Mouse (Mus musculus): ENCODE data around the gene Rpa3. TPM values are rescaled to one million over a fixed set of nuclear protein-coding genes. Genes with fewer than 3 reads are reported as not detected.

The Rpa3 gene
- total and polyA plus RNA-seq, 3 experiments: 74.0 to 264 (median 107) TPM

- no peak for TF ChIP-seq ZC3H11A (IDR thresholded peaks at IDR 0.05; ENCODE audit: low read depth, low read length)
- no peak for TF ChIP-seq MYC (IDR thresholded peaks at IDR 0.05; ENCODE audit: low read depth, low read length)
- TF ChIP-seq SIN3A (IDR thresholded peaks at IDR 0.05; ENCODE audit: low read length): peak; percentile 78; the same call in 1 of the 2 replicates
- no peak for TF ChIP-seq CHD2 (IDR thresholded peaks at IDR 0.05; ENCODE audit: low read length)
- TF ChIP-seq USF1 (IDR thresholded peaks at IDR 0.05; ENCODE audit: low read depth, low read length): no peak
- TF ChIP-seq IRF4 (IDR thresholded peaks at IDR 0.05; ENCODE audit: low read depth, low read length): peak; percentile 45; the same call in 1 of the 2 replicates
- peak; percentile 42 for TF ChIP-seq HCFC1 (IDR thresholded peaks at IDR 0.05; ENCODE audit: low read depth, low read length)
- TF ChIP-seq SMC3 (IDR thresholded peaks at IDR 0.05; ENCODE audit: low read depth, low read length): no peak
- TF ChIP-seq NELFE (IDR thresholded peaks at IDR 0.05; ENCODE audit: low read depth, low read length): peak; percentile 90
- peak; percentile 41; the same call in 1 of the 2 replicates for TF ChIP-seq ELF1 (IDR thresholded peaks at IDR 0.05; ENCODE audit: low read depth, low read length)
These were observed 49.7 kb downstream of the Rpa3 start, which contains the start of gene Mios (continued) for GRCm38 (mm10) chr6:8209047-8209865.

Other genes with a start within 250 kb of the Rpa3 start
- gene Col28a1, start 66.6 kb downstream of the Rpa3 start, total RNA-seq (2012; rRNA removed): not detected in 2 replicates
- not detected in 2 replicates for gene Col28a1, start 66.6 kb downstream of the Rpa3 start, total RNA-seq (2014; rRNA removed)
- not detected in 2 replicates for gene Col28a1, start 66.6 kb downstream of the Rpa3 start, polyA plus RNA-seq (2012; ENCODE audit: insufficient read length, low read depth)
- gene Mios, start 50.0 kb downstream of the Rpa3 start, total RNA-seq (2012; rRNA removed): 24.1 and 24.5 TPM in 2 replicates
- 23.7 and 25.1 TPM in 2 replicates for gene Mios, start 50.0 kb downstream of the Rpa3 start, total RNA-seq (2014; rRNA removed)
- gene Mios, start 50.0 kb downstream of the Rpa3 start, polyA plus RNA-seq (2012; ENCODE audit: insufficient read length, low read depth): 26.3 and 27.7 TPM in 2 replicates
- gene Umad1, start 115 bp upstream of the Rpa3 start, total RNA-seq (2012; rRNA removed): 10.0 and 11.5 TPM in 2 replicates
- 17.5 and 17.7 TPM in 2 replicates for gene Umad1, start 115 bp upstream of the Rpa3 start, total RNA-seq (2014; rRNA removed)
- gene Umad1, start 115 bp upstream of the Rpa3 start, polyA plus RNA-seq (2012; ENCODE audit: insufficient read length, low read depth): 7.6 and 8.5 TPM in 2 replicates
- gene Gm45062, start 277 bp upstream of the Rpa3 start, total RNA-seq (2012; rRNA removed): 2.4 and 2.7 TPM in 2 replicates
- 3.2 and 3.3 TPM in 2 replicates for gene Gm45062, start 277 bp upstream of the Rpa3 start, total RNA-seq (2014; rRNA removed)
- 4.1 and 4.4 TPM in 2 replicates for gene Gm45062, start 277 bp upstream of the Rpa3 start, polyA plus RNA-seq (2012; ENCODE audit: insufficient read length, low read depth)